Mouse (Mus musculus) left cerebral cortex, postnatal 36 days (tissue): Measurements from ENCODE around the gene Pqbp1. TPM values are rescaled to one million over a fixed set of nuclear protein-coding genes. Genes with fewer than 3 reads are reported as not detected.

Experiments used
- DNase-seq, 2 experiments: peaks; one replicate each; pipeline ENCODE4 v3.0.0; 2021 to 2022; ENCODE audit warnings: low spot score in 2 of 2, mixed read lengths in 1 of 2
- intact Hi-C: fragments of 180-260 bp; cut with DNase I; formaldehyde crosslinking; loops from one replicate; pipeline ENCODE4 v1.15.1; 2025
- total RNA-seq, 2 experiments: library from RNA; stranded (reverse); gene quantifications; 2 replicates each; pipeline ENCODE4 v1.2.3; 2021

Gene Pqbp1
- total RNA-seq, 2 experiments from 2014 or later: 76.0 to 89.2 TPM

- DNase-seq: no peak
- intact Hi-C loops: no loop called here
Measured at GRCm38 (mm10) chrX:7898211-7898610, 858 bp downstream of the Pqbp1 start.

DNA sequence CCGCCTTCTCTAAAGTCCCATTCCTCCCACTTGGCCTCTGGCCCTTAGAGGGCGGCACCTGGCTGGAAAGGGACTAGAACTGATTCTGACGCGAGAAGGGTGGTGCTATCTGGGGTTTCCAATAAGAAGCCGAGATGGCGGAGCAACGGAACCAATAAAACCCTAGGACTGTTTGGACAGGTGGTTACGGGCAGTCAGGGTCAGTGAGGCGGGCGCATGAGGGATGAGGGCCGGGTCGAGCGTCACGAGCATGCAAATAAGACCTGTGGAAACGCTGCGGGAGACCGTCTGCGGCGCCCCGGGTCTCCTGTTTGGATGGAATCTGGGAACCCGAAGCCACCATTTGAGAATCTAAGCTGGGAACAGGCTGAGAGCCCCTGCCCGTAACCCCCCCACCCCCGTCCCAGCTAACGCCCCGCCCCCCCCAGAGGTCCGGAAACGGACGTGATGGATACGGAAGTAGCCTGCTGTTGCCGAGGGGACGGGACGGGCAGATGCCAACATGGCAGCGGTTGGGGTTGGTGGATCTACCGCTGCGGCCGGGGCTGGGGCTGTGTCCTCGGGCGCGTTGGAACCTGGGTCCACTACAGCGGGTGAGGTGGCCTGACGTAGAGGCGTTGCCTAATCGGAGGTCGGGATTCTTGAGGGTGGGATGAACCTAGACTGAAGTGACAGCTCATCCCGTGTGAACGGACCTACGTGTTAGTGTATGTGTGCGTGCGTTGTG lies 15.1 kb downstream of the Pqbp1 start, which contains the start of gene Slc35a2:
Gene Slc35a2, plus strand, starts transcription at position 188 of the 727 bp plus-strand sequence.
- DNase-seq: peak; percentile 79 to 81
- intact Hi-C loops: no loop called here

DNA sequence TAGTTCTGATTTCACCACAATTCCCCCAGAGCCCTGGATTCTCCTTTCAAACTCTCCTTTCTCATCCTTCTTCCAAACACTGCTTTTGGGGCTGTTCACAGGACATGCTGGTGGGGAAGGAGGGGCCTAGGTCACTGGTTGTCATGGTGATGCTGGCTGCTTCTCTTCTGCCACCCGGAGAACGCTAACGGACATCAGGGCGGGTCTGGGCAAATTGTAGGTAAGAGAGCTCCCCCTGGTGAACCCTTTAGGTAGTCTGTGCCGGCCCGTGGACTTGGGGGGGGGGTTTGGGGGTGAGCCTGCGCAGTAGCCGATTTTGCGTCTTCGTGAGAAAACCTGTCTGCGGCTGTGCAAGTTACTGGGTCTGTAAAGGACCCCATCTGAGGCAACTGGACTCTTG lies 19.2 kb downstream of the Pqbp1 start:
- DNase-seq: peak; percentile 58 to 59
- intact Hi-C loops: no loop called here

DNA sequence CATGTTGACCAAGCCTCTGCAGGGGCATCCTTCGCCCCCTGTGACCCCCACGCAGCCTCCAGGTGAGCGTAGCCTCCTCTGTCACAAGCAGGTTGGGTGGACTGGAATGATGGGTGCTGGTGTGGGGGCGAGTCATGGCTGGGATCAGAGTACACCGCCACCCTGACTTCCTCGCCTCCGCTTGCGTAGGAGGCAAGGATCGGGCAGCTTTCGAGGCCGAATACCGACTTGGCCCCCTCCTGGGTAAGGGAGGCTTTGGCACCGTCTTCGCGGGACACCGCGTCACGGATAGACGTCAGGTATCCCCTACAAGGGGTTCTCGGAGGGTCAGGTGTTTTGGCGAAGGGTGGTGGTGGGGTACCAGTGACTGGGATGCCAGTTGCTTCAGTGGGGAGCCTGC lies 20.6 kb downstream of the Pqbp1 start:
- intact Hi-C loops: no loop called here
- DNase-seq: peak; percentile 31 to 32

GRCm38 (mm10) chrX:7878007-7878419 lies 21.1 kb downstream of the Pqbp1 start, which contains the start of gene Pim2:
Gene Pim2 (plus strand): TSS chrX:7878262.
- peak; percentile 81 to 83 for DNase-seq
- intact Hi-C loops: no loop called here

DNA sequence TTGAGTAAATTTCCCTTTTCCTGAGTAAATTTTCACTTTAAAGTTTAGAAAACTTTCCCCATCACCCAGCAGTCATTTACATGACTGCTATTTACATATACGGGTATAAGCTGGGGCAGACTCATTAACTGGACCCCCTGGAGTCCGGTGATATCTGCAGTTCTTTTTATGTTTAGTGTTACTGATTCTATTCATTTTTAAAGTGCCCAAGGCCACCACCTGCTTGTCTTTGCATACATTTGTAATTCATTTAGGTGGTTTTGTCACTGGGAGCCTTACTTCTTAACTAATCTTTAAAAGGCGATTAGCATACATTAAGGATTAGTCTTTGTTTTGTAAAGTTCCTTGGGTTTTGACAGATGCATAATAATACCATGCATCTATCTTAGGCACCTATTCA lies 29.2 kb downstream of the Pqbp1 start:
- intact Hi-C loops: no loop called here
- DNase-seq: no peak

GRCm38 (mm10) chrX:7868506-7868905 lies 30.6 kb downstream of the Pqbp1 start:
- DNase-seq: no peak
- intact Hi-C loops: no loop called here

GRCm38 (mm10) chrX:7867141-7867540 lies 31.9 kb downstream of the Pqbp1 start:
- no peak for DNase-seq
- intact Hi-C loops: no loop called here

DNA sequence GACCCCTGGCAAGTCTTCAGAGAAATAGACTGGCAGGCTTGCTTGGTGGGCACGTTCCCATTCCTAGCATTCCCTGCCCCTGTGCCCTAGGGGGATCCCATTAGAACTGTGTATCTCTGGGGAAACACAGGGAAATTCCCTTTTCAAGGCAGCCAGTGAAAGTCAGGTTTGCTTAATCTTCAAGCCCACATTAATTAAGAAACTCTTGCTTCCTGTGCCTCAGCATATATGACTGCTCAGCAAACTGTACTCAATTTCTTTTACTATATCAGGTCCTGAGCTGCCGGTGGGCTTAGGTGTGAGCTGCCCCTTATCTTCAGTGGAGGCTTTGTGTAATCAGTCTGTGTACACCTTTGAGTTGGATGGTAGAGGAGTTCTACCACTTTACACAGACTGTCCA lies 33.3 kb downstream of the Pqbp1 start:
- intact Hi-C loops: no loop called here
- no peak for DNase-seq

- DNase-seq: no peak
- intact Hi-C loops: no loop called here
Measured at GRCm38 (mm10) chrX:7865343-7865742, 33.7 kb downstream of the Pqbp1 start.

DNA sequence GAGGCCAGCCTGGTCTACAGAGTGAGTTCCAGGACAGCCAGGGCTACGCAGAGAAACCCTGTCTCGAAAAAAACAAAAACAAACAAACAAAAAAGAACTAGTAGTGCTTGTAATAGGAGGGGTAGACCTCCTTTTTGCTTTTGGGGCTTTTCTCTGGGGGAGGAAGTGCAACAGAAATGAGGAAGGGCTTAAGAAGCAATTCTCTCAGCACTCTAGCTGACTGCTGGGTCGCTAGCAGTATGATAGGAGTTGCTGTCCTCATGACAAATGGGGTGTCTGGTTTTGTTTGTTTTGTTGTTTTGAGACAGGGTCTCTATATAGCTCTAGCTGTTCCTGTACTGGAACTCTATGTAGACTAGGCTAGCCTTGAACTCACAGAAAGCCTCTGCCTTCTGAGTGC lies 34.5 kb downstream of the Pqbp1 start:
- DNase-seq: no peak
- intact Hi-C loops: no loop called here

DNA sequence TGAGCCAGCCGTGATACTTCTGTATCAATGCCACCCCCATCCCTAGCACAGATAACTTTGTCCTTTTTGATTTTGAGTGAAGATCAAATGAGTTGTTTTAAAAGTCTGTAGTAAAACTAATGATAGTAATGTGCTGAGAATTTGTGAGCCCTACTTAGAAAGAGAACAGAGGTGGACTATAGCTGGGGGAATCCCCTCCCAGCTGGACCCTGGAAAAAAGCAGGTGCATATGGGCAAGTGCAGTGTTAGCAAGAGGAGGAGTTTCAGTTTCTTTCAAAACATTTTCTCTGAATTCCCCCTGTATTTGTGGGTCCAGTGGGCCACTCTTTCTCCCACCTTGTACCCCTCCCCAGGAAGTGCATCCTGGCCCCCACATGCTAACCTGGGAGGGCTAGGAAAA lies 35.9 kb downstream of the Pqbp1 start:
- intact Hi-C loops: no loop called here
- no peak for DNase-seq

DNA sequence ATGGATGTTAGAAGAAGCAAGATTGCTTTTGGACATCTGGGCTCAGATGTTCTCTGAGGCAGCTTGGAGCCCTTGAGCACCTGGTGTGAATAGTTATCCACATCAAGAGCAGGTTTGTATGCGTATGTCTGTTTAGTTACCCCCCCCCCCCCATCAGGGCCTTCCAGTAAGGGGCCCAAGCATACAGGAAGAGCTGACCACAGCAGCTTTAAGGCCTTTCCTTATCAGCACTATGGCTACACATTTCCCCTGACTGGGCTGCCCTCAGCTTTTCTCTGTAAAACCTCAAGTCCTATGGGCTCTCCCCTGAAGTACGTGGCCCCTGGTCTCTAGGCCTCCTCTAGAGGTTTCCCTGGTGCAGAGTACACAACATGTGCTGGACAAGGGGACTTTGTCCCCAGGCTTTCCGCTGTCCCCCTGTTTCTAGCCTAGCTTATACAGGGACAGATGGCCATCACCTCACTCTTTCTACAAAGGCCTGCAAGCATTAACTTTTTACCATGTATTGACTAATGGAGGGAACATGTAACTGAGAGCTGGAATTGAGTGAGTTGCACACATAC lies 39.8 kb downstream of the Pqbp1 start:
- intact Hi-C loops: no loop called here

DNA sequence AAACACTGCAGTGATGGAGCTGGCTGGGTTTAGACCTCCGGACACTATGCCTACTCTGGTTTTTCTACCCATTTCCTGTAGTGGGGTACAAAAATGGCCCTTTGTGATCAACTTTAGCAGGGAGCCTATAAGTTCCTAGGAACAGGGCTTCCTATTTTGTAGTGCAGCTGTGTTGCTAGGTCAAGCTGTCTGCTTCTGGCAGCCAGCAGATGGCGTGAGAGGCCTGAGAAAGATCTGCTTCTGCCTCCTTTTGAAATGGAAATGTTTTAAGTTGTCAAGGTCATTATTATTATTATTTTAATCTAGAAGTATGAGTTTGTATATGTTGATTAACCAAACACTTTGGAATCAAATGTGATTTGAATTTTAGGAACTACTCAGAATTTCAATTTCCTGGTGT lies 44.5 kb downstream of the Pqbp1 start:
- intact Hi-C loops: no loop called here
- peak in 1 of 2 experiments; percentile 16 for DNase-seq

More for the DNA sequence above, 39.8 kb downstream of the Pqbp1 start:
- DNase-seq: no peak

DNA sequence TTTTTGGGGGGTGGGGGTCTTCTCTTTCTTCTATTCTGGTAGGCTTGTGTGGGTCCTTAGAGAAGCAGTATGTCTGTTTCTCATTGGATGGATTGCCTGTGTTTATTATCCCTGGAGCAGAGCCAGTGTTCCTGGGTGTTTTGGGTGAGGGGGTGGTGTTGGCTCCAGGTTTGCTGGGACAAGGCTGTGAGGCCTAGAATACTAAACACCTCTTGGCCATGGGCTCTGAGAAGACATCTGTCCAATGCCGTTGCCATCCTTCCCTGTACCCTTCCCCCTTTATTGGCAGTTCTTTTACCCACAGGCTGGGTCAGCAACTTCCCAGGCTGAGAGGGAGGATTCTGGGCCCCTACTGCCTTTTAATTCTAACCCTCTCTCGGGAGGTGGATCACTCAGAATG lies 51.2 kb downstream of the Pqbp1 start:
- intact Hi-C loops: no loop called here
- DNase-seq: peak in 1 of 2 experiments; percentile 7

Other genes with a start within 250 kb of the Pqbp1 start
- 1 to 10 TPM; 1.4 to 3.0 TPM for gene Prickle3, start 242.0 kb downstream of the Pqbp1 start, total RNA-seq
- 1 to 10 TPM; 8.4 to 9.1 TPM for gene Plp2, start 227.9 kb downstream of the Pqbp1 start, total RNA-seq
- under 1 TPM; 0.17 to 0.41 TPM for gene Magix, start 218.0 kb downstream of the Pqbp1 start, total RNA-seq
- 10 to 100 TPM; 34.8 to 35.7 TPM for gene Gpkow, start 202.1 kb downstream of the Pqbp1 start, total RNA-seq
- 10 to 100 TPM; 64.0 to 64.3 TPM for gene Wdr45, start 184.9 kb downstream of the Pqbp1 start, total RNA-seq
- not detected for gene Gm45208, start 177.0 kb downstream of the Pqbp1 start, total RNA-seq
- 100 to 1,000 TPM in 1 of 2 experiments, 10 to 100 TPM in 1; 91.1 to 103 TPM for gene Praf2, start 170.8 kb downstream of the Pqbp1 start, total RNA-seq
- gene Ccdc120, start 148.4 kb downstream of the Pqbp1 start, total RNA-seq: 10 to 100 TPM; 22.8 to 24.8 TPM
- 10 to 100 TPM; 32.5 to 33.8 TPM for gene Tfe3, start 136.7 kb downstream of the Pqbp1 start, total RNA-seq
- 100 to 1,000 TPM in 1 of 2 experiments, 10 to 100 TPM in 1; 90.3 to 118 TPM for gene Gripap1, start 109.5 kb downstream of the Pqbp1 start, total RNA-seq
- 1 to 10 TPM; 8.2 to 9.3 TPM for gene Kcnd1, start 77.0 kb downstream of the Pqbp1 start, total RNA-seq
- gene Otud5, start 57.9 kb downstream of the Pqbp1 start, total RNA-seq: 10 to 100 TPM; 79.5 to 82.3 TPM
- gene Pim2, start 21.0 kb downstream of the Pqbp1 start, total RNA-seq: 10 to 100 TPM; 50.7 to 52.1 TPM
- gene Slc35a2, start 15.2 kb downstream of the Pqbp1 start, total RNA-seq: 10 to 100 TPM; 41.3 to 44.5 TPM
- 10 to 100 TPM; 24.5 to 24.8 TPM for gene Timm17b, start 88 bp upstream of the Pqbp1 start, total RNA-seq
- gene Gm10491, start 8.6 kb upstream of the Pqbp1 start, total RNA-seq: not detected
- gene Gm10490, start 10.3 kb upstream of the Pqbp1 start, total RNA-seq: not detected
- 100 to 1,000 TPM; 432 to 536 TPM for gene Pcsk1n, start 20.6 kb upstream of the Pqbp1 start, total RNA-seq
- not detected for gene Eras, start 29.3 kb upstream of the Pqbp1 start, total RNA-seq
- 10 to 100 TPM; 42.8 to 57.2 TPM for gene Hdac6, start 48.6 kb upstream of the Pqbp1 start, total RNA-seq
- not detected for gene Gata1, start 78.8 kb upstream of the Pqbp1 start, total RNA-seq
- under 1 TPM in 1 of 2 experiments, not detected in 1; 0.69 TPM for gene Glod5, start 119.2 kb upstream of the Pqbp1 start, total RNA-seq
- gene Suv39h1, start 175.5 kb upstream of the Pqbp1 start, total RNA-seq: 10 to 100 TPM; 28.3 TPM
- gene Was, start 191.2 kb upstream of the Pqbp1 start, total RNA-seq: 1 to 10 TPM; 1.5 to 1.6 TPM
- 100 to 1,000 TPM; 203 TPM for gene Wdr13, start 233.6 kb upstream of the Pqbp1 start, total RNA-seq
- 100 to 1,000 TPM; 124 to 126 TPM for gene Rbm3, start 246.6 kb upstream of the Pqbp1 start, total RNA-seq